Mouse (Mus musculus) C2C12 (cell line): ENCODE data around the gene Hk2.

Source experiments
- CTCF ChIP-seq: IDR thresholded peaks from one replicate; pipeline ENCODE4 v1.5.1; 2011; ENCODE audit not compliant: control insufficient read depth, insufficient read depth, insufficient read length
- FOSL1 ChIP-seq: IDR thresholded peaks from one replicate; pipeline ENCODE4 v1.8.0; 2011; ENCODE audit warnings: mild to moderate bottlenecking, low read length; ENCODE audit not compliant: poor library complexity, insufficient read depth, severe bottlenecking
- MAX ChIP-seq: IDR thresholded peaks from one replicate; pipeline ENCODE4 v1.6.1; 2011; ENCODE audit warnings: mild to moderate bottlenecking, control low read depth
- USF1 ChIP-seq: IDR thresholded peaks from one replicate; pipeline ENCODE4 v1.6.1; 2011; ENCODE audit warnings: low read depth, mild to moderate bottlenecking, control low read depth, moderate library complexity

- TF ChIP-seq CTCF, result no peak
- no peak for TF ChIP-seq FOSL1
- no peak for TF ChIP-seq MAX
- no peak for TF ChIP-seq USF1
Observed at GRCm38 (mm10) chr6:82775386-82775785, 1.1 kb upstream of the Hk2 start.
